In genomic region chr2:121308997-121309416, GRCm38 (mm10) we compare ENCODE assay signal across 9 mouse cellular contexts. TPM values are rescaled to one million over a fixed set of nuclear protein-coding genes. Genes with fewer than 3 reads are reported as not detected.
DNase-seq lines count a peak whose midpoint lies in the region; ATAC-seq lines count a peak whose summit lies in the region.
"Had no signal": no experiment of that assay in that cellular context is flagged by ENCODE, and none has a peak within 500 bp of the region (broad histone marks: within the 10 kb centered on the region; RNA-seq: fewer than 3 reads in every experiment).

No protein-coding gene starts in this region.

- 0 out of 2 replicates have a peak overlapping the region, but pooled peaks have one; percentile 28 for H3K27ac ChIP-seq in midbrain, embryonic 10.5 days (replicated peaks)
- no peak overlapping the region for H3K27ac ChIP-seq in midbrain, embryonic 11.5 days (ENCODE audit: low read depth, low read length)
- peak overlapping the region; percentile 42; the same call in 1 of the 2 replicates for H3K27ac ChIP-seq in heart, embryonic 10.5 days
- no peak overlapping the region for H3K27ac ChIP-seq in midbrain, embryonic 14.5 days (replicated peaks; ENCODE audit: low read depth, low read length)
- H3K27ac ChIP-seq: liver, embryonic 13.5 days had no signal

- peaks cover 14% of the 10 kb centered on the region for H3K4me1 ChIP-seq in midbrain, embryonic 10.5 days
- H3K4me1 ChIP-seq in midbrain, embryonic 11.5 days (ENCODE audit: control insufficient read depth, insufficient read depth, low read length) = no peaks in the 10 kb centered on the region
- peaks cover 31% of the 10 kb centered on the region for H3K4me1 ChIP-seq in heart, embryonic 10.5 days
- H3K4me1 ChIP-seq in midbrain, embryonic 14.5 days (ENCODE audit: control insufficient read depth, insufficient read depth, low read length) = no peaks in the 10 kb centered on the region
- H3K4me1 ChIP-seq: liver, embryonic 13.5 days had no signal

- H3K9me3 ChIP-seq in midbrain, embryonic 10.5 days (replicated peaks) = no peaks in the 10 kb centered on the region
- H3K9me3 ChIP-seq in midbrain, embryonic 11.5 days (ENCODE audit: control insufficient read depth, low read length) = no peaks in the 10 kb centered on the region
- no peaks in the 10 kb centered on the region for H3K9me3 ChIP-seq in heart, embryonic 10.5 days
- no peaks in the 10 kb centered on the region for H3K9me3 ChIP-seq in midbrain, embryonic 14.5 days (ENCODE audit: control insufficient read depth, low read length)
- H3K9me3 ChIP-seq: liver, embryonic 13.5 days had no signal

- WGBS in midbrain, embryonic 10.5 days = 35% methylated on average over 5 of the region's 5 CpGs
- 41% methylated on average over 5 of the region's 5 CpGs for WGBS in midbrain, embryonic 11.5 days
- WGBS in heart, embryonic 10.5 days = 19% methylated on average over 5 of the region's 5 CpGs
- WGBS in midbrain, embryonic 14.5 days = 54% methylated on average over 5 of the region's 5 CpGs

- H3K9ac ChIP-seq in midbrain, embryonic 11.5 days (ENCODE audit: low read length) = no peak overlapping the region
- no peak overlapping the region for H3K9ac ChIP-seq in midbrain, embryonic 14.5 days (replicated peaks; ENCODE audit: low read length)
- H3K9ac ChIP-seq: liver, embryonic 13.5 days had no signal

- DNase-seq in midbrain, embryonic 10.5 days (ENCODE audit: low spot score) = no peak
- DNase-seq in midbrain, embryonic 11.5 days (ENCODE audit: low spot score, missing footprints) = no peak
- no peak for DNase-seq in heart, embryonic 10.5 days (ENCODE audit: low spot score)
- DNase-seq in kidney, postnatal 25 days = peak; percentile 45 to 68
- DNase-seq in midbrain, embryonic 14.5 days = no peak
- no peak for DNase-seq in cerebellum, postnatal 4 days (ENCODE audit: low spot score in 2 of 2)
- no peak for DNase-seq in right cerebral cortex, postnatal 14 days
- DNase-seq: liver, embryonic 13.5 days had no signal

- peaks cover 60% of the 10 kb centered on the region for H3K36me3 ChIP-seq in midbrain, embryonic 10.5 days
- 0 out of 2 replicates have a peak, but pooled peaks cover 7% of the 10 kb centered on the region for H3K36me3 ChIP-seq in midbrain, embryonic 11.5 days (ENCODE audit: control insufficient read depth, insufficient read depth, low read length)
- H3K36me3 ChIP-seq in heart, embryonic 10.5 days = peaks cover 51% of the 10 kb centered on the region
- peaks cover 62% of the 10 kb centered on the region for H3K36me3 ChIP-seq in midbrain, embryonic 14.5 days (ENCODE audit: control insufficient read depth, insufficient read depth, low read length)
- H3K36me3 ChIP-seq: liver, embryonic 13.5 days had no signal

- no peak for ATAC-seq in midbrain, embryonic 11.5 days (ENCODE audit: low FRiP score)
- ATAC-seq in megakaryocyte progenitor cell, adult 5-6 weeks (replicated peaks; ENCODE audit: poor library complexity) = peak; percentile 58; the same call in 1 of the 2 replicates
- no peak for ATAC-seq in midbrain, embryonic 14.5 days (ENCODE audit: low FRiP score, low TSS enrichment)

- no peak overlapping the region for H3K4me2 ChIP-seq in midbrain, embryonic 11.5 days
- no peak overlapping the region for H3K4me2 ChIP-seq in midbrain, embryonic 14.5 days (ENCODE audit: low read length)
- H3K4me2 ChIP-seq: liver, embryonic 13.5 days had no signal

- no peak overlapping the region for H3K4me3 ChIP-seq in midbrain, embryonic 10.5 days
- no peak overlapping the region for H3K4me3 ChIP-seq in midbrain, embryonic 11.5 days (ENCODE audit: low read depth, low read length)
- peak overlapping the region; percentile 17; the same call in 1 of the 2 replicates for H3K4me3 ChIP-seq in heart, embryonic 10.5 days
- no peak overlapping the region for H3K4me3 ChIP-seq in midbrain, embryonic 14.5 days (replicated peaks; ENCODE audit: low read depth, low read length)
- H3K4me3 ChIP-seq: liver, embryonic 13.5 days had no signal

- no peaks in the 10 kb centered on the region for H3K27me3 ChIP-seq in midbrain, embryonic 10.5 days (ENCODE audit: low read depth, poor library complexity, severe bottlenecking)
- no peaks in the 10 kb centered on the region for H3K27me3 ChIP-seq in midbrain, embryonic 11.5 days (ENCODE audit: control insufficient read depth, insufficient read depth, low read length)
- peaks cover 38% of the 10 kb centered on the region for H3K27me3 ChIP-seq in heart, embryonic 10.5 days (ENCODE audit: insufficient read depth, poor library complexity, severe bottlenecking)
- H3K27me3 ChIP-seq in midbrain, embryonic 14.5 days (ENCODE audit: control insufficient read depth, insufficient read depth, low read length) = no peaks in the 10 kb centered on the region

RNA-seq across cellular contexts. Expression of gene Map1a, which starts 19.6 kb away (rescaled TPM):
- polyA plus RNA-seq in midbrain, embryonic 10.5 days (2016; fragmentation: Nextera tagmentation; extraction: Ambion mirVana) = 7.8 and 11.4 TPM in 2 replicates
- polyA plus RNA-seq in midbrain, embryonic 11.5 days (2014; fragmentation: Nextera tagmentation; extraction: Ambion mirVana) = 11.2 and 14.3 TPM in 2 replicates
- 5.2 and 5.5 TPM in 2 replicates for polyA plus RNA-seq in heart, embryonic 10.5 days (2016; fragmentation: Nextera tagmentation; extraction: Ambion mirVana)
- total RNA-seq in megakaryocyte progenitor cell, adult 5-6 weeks (2015) = 0.10 TPM in 1 of 2 replicates, not detected in the other
- total RNA-seq in megakaryocyte progenitor cell, adult 5-6 weeks (2017) = not detected in 2 replicates
- 19.6 and 25.7 TPM in 2 replicates for polyA plus RNA-seq in midbrain, embryonic 14.5 days (2014; fragmentation: Nextera tagmentation; extraction: Ambion mirVana)

RNA-seq across cellular contexts. Expression of gene Trp53bp1, which starts 37.8 kb away (rescaled TPM):
- 115 and 146 TPM in 2 replicates for polyA plus RNA-seq in midbrain, embryonic 10.5 days (2016; fragmentation: Nextera tagmentation; extraction: Ambion mirVana)
- 132 and 138 TPM in 2 replicates for polyA plus RNA-seq in midbrain, embryonic 11.5 days (2014; fragmentation: Nextera tagmentation; extraction: Ambion mirVana)
- polyA plus RNA-seq in heart, embryonic 10.5 days (2016; fragmentation: Nextera tagmentation; extraction: Ambion mirVana) = 75.0 and 81.9 TPM in 2 replicates
- 17.9 and 21.5 TPM in 2 replicates for total RNA-seq in megakaryocyte progenitor cell, adult 5-6 weeks (2015)
- total RNA-seq in megakaryocyte progenitor cell, adult 5-6 weeks (2017) = 35.9 and 36.2 TPM in 2 replicates
- 146 and 193 TPM in 2 replicates for polyA plus RNA-seq in midbrain, embryonic 14.5 days (2014; fragmentation: Nextera tagmentation; extraction: Ambion mirVana)

RNA-seq across cellular contexts. Expression of gene Ppip5k1, which starts 46.2 kb away (rescaled TPM):
- polyA plus RNA-seq in midbrain, embryonic 10.5 days (2016; fragmentation: Nextera tagmentation; extraction: Ambion mirVana) = 11.2 and 11.4 TPM in 2 replicates
- polyA plus RNA-seq in midbrain, embryonic 11.5 days (2014; fragmentation: Nextera tagmentation; extraction: Ambion mirVana) = 10.3 and 11.2 TPM in 2 replicates
- polyA plus RNA-seq in heart, embryonic 10.5 days (2016; fragmentation: Nextera tagmentation; extraction: Ambion mirVana) = 11.7 and 12.2 TPM in 2 replicates
- total RNA-seq in megakaryocyte progenitor cell, adult 5-6 weeks (2015) = 4.5 and 4.6 TPM in 2 replicates
- total RNA-seq in megakaryocyte progenitor cell, adult 5-6 weeks (2017) = 8.3 and 11.3 TPM in 2 replicates
- 14.9 and 19.7 TPM in 2 replicates for polyA plus RNA-seq in midbrain, embryonic 14.5 days (2014; fragmentation: Nextera tagmentation; extraction: Ambion mirVana)

RNA-seq across cellular contexts. Expression of gene Ckmt1, which starts 48.5 kb away (rescaled TPM):
- polyA plus RNA-seq in midbrain, embryonic 10.5 days (2016; fragmentation: Nextera tagmentation; extraction: Ambion mirVana) = 1.5 and 3.9 TPM in 2 replicates
- polyA plus RNA-seq in midbrain, embryonic 11.5 days (2014; fragmentation: Nextera tagmentation; extraction: Ambion mirVana) = 3.8 and 4.1 TPM in 2 replicates
- polyA plus RNA-seq in heart, embryonic 10.5 days (2016; fragmentation: Nextera tagmentation; extraction: Ambion mirVana) = 0.16 and 0.63 TPM in 2 replicates
- not detected in 2 replicates for total RNA-seq in megakaryocyte progenitor cell, adult 5-6 weeks (2015)
- not detected in 2 replicates for total RNA-seq in megakaryocyte progenitor cell, adult 5-6 weeks (2017)
- 40.0 and 47.3 TPM in 2 replicates for polyA plus RNA-seq in midbrain, embryonic 14.5 days (2014; fragmentation: Nextera tagmentation; extraction: Ambion mirVana)

Comparison
In these comparisons a context has a peak if more than half of its experiments do, and no peak if none do; other contexts are left out.
1. H3K27ac ChIP-seq: peak in midbrain, embryonic 10.5 days (single experiment) and heart, embryonic 10.5 days (single experiment); none in midbrain, embryonic 11.5 days (single experiment) and midbrain, embryonic 14.5 days (single experiment).
2. DNase-seq: peak in kidney, postnatal 25 days (2 of 2); none in midbrain, embryonic 10.5 days (single experiment), midbrain, embryonic 11.5 days (single experiment), heart, embryonic 10.5 days (single experiment), midbrain, embryonic 14.5 days (single experiment), cerebellum, postnatal 4 days (0 of 2) and right cerebral cortex, postnatal 14 days (single experiment).